Mouse (Mus musculus): ENCODE measurements at regions not wholly inside any gene's neighbourhood (a gene's known extent, or its start where the extent isn't known, plus 50 kb on each side); places are given as distances from the start of the nearest gene placed in this dataset.

DNA sequence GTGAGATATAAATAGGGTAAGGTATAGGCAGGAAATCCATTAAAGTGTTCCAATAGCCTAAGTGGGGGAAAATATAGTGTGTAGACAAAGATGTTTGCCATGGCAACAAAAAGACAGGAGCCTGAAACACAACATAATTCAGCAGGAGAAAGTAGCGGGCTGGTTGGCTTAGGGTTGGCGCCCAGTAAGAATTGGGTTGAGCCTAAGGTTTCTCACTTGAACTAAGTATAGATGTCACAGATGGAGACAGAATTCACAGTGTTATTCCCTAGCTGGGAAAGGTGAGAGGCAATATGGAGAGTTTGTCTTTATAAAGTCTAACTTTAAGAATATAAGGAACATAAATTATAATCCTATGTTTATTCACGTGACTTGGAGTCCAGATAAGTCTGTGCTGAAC is 64.8 kb upstream of the Ogfrl1 start:
- DNase-seq = no peak

DNA sequence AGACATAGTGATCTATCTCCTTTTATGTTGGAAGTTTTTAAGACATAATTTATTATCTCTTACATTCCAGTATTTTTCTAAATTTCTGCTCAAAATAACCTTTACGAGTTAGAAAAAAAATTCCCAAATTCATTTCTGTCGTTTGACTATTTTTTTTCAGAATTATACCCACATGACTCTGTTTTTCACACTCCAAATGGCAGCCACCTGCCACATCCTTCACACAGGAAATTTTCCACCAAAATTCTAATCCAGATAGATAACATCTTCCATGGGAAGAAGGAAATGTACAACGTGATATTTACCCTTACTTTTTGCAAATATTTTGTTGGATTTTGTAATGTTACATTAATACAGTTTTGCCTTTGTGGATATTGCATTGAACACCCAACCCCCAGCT is 66.5 kb upstream of the Ogfrl1 start:
- no peak for DNase-seq

DNA sequence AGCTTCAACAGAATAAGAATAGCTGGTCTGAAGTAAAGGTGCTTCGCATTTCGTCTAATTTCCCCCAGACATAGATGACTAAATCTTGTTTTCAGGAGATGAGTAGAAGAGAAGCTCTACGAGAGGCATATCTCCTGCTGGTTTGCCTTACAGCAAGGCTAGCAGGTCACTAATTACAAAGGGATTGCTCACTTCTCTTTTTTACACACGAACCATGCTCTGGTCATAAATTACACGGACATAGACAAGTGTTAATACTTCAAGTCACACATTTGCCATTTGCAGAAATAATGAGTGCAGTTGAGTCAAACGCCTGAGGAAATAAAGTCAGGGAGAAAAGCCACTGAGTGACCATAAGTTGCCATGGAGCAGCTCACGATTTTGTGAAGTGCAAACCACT is 68.8 kb upstream of the Ogfrl1 start:
- DNase-seq = no peak

DNA sequence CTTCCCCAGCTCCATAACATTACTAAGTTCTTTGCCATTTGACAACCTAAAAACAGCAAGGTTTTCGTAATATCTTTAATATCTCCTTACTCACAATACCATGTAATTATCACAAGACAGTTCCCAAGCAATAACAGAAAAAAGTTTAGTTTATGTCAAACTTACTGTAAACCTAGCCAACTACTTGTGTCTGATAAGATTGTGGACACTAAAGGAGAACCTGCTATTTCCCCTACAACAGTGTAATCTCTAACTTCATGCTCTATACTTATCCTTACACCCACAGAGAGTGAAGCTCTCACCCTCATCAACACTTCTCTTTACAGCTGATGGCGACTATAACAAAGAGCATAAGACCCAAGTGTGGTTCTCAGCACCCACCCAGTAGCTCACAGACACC is 69.8 kb upstream of the Ogfrl1 start:
- DNase-seq = no peak

DNA sequence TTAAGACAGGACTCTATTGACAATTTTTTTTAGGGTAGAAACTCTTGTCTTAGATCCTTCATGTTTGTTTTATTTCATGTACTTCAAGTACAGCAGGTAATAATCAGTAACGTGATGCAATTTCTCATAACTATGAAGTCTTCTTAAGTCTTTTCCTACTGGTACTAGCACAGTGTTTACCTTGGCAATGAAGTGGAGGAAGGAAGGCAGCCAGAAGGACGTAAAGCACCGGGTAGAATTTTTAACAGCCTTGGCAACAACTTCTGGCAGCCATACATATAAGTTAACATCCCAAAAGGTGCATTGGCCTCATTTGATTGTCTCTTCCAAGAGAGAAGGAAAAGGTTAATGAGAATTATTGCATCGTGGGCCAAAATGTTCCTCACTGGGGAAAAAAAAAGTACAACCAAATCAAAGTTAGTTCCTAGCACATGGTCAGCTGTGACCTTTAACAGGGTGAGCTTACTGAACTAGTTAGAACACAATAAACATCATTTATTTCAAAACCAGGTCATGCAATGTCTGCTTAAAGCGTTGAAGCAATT is 83.3 kb upstream of the Ogfrl1 start:
- DNase-seq = no peak

DNA sequence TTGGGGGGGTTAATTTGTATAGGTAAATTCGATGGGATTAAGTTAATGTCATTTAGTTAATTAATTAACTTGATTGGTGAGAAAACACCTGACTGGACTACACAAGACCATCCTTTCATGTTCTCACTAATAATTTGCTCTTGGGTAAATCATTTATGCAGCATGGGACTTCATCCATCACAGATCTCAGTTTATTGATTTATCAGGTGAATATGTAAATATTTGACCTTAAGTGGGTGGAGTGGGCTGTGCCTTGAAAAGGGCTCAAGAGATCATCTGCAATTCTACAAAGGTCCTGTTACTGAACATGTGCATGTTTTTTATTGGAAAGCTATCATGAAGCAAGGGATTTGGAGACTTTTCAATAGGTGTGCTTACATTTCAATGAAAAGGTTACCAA is 87.0 kb upstream of the Ogfrl1 start:
- DNase-seq = no peak

DNA sequence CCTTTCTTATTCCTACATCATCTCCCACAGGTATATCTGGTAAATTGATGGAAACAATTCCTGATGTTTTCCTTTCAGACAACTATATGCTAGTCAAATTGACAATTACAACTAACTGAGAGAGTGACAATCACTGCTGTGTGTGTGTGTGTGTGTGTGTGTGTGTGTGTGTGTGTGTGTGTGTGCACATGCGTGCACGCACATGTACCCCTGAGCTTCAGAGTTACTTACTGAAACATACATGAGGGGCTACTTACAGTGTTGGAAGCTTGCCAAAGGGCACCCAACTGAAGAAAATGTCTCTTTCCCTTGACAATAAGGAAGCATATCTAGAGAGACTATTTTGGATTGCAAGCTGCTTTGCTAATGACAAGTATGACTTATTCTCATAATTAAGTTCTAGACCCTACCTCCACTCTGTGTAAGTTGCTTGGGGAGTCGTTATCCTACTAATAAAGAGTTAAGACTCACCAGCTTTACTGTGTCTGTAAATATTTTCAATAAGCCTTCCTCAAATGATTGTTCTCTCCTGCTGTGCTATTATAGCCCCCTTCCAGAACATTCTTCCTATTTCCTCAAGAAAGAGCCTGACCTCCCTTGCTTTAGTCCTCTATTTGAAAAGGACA is 87.7 kb upstream of the Ogfrl1 start:
- DNase-seq = no peak

DNA sequence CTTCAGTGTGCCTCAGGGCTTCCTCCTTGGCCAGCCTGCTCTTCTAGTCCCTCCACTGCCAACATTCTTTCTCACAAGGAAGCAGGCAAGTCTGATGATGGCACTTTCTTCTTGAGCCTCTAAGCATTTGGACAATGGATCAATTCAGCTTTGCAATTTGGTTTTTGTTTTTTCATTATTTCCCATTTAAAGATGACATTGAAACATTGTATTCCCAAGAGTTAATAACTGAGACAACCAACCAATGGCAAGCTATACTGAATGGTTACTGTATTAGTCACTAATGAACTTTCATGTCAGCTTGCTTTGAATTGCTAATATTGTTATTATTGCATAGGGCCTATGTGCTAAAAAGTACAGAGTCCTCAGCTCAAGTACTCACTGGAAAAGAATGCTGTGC is 89.5 kb upstream of the Ogfrl1 start:
- DNase-seq = no peak

DNA sequence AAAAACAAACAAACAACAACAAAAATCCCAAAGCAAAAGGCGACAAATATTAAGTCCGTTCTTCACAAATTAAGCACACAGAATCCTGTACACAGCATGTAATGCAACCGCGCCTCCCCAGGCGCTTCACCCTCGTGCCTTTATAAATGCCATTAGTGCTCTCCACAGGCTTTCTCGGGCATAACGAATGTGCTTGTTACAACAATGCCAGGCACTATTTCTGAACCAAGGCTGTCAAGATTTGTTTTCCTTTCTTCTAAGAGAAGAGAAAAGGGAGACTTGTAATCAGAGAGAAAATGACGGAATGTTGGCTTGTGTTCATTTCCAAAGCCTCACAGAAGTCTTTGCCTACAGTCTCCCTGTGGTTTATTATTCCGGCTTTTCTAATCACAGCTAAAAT is 93.1 kb upstream of the Ogfrl1 start:
- DNase-seq = no peak

DNA sequence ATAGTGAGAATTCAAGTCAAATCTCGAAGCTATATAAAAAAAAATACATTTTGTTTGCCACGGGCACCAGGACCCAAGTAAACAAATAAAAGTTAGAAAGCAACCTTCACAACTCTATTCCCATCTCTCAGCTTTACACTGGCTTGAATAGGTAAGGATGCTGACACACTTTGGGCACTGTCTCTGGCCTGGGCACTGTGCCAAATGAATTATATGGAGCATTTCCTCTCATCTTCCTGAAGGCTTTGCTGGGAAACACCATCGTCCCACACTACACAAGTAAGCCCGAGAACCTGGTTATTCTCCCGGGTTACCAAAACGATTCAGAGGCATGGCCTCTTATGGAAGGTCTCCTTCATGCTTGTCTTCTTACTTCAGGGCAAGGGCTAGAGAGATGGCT is 93.5 kb upstream of the Ogfrl1 start:
- no peak for DNase-seq

DNA sequence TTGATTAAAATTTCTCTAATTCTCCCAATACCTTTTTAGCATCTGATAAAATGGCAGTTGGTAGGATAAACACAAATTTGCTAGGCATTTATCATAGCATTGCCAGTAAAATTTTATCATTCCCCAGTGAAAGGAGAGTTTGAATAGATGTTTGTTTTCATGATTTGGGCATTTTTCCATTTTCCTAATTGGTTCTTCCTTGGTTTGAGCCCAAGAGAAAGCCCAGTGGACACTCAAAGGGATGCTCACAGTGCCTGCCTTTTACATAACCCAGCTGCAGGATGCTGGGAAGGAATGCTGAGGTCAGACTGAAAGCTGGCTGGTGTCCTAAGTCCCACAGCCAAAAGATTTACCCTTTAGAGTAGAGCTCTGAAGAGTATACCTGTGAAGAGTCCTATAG is 95.4 kb upstream of the Ogfrl1 start:
- no peak for DNase-seq

DNA sequence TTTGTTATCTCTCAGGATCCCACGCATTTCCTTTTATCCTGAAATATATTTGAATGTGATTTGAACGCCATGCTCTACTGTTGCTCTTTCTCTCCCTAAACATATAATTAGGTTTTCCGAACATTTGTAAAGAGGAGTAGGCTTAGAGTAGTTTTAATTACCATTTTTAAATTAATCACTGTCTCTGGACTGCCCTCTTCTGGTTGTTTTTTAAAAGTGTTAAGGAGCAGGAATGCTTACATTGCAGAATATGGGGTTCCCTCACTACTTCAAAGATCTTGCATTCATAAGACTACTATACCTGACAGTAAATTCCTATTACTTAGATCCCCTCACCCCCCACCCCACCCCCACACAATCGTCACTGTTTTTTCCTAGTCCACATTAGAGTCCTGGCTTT is 97.8 kb upstream of the Ogfrl1 start:
- no peak for DNase-seq

DNA sequence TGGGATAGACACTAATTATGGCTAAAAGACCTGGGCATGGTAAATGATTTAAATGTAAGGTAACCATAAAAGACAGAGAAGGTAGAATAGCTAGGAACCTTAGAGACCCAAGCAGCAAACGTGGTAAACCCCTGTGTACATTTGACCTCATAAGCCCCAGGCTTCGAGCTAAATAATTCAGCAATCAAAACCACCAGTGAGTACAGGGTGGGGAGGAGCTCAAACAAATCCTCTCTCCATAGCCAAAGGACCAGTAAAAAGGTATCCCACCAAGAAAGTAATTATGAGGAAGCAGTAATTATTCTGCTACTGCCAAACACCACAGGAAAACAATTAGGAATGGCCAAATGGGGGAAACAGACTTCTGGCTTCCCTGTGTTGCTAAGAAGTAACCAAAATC is 122.5 kb upstream of the Ogfrl1 start:
- no peak for DNase-seq

DNA sequence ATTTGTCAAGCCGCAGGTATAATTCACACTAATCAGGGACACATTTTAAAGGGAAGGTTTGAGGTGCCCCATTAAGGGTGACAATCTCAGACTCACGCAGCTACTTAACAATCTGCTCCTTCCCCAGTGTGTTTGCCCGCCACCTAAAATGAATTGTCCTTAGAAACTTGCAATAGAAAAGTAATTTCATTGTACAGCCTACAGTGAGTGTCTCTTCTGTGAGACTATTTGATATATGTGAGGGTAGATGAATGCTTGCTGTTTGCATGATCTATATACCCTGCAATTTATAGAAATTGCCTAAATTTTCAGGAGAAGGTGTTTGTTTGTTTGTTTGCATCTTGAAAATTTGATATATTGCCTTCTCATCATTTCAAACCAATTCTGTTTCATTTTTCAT is 135.1 kb upstream of the Ogfrl1 start:
- no peak for DNase-seq

DNA sequence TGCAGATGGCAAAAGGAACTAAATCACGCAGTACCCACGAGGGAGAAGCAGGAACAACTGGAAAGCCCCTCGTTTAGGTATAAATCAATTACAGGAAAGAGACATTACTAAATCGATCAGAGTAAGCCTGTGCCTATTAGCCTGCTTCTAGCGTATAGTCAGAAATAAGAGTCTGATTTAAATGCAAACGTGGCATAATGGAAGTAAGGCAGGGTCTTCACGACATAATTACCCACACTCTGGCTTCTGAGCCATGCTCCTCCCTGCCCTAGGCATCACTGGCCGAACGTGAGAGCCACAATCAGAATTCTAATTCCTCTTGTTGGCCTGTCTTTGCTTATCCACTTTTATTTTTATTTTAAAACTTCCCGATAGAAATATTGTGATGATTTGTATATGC is 139.0 kb upstream of the Ogfrl1 start:
- no peak for DNase-seq

DNA sequence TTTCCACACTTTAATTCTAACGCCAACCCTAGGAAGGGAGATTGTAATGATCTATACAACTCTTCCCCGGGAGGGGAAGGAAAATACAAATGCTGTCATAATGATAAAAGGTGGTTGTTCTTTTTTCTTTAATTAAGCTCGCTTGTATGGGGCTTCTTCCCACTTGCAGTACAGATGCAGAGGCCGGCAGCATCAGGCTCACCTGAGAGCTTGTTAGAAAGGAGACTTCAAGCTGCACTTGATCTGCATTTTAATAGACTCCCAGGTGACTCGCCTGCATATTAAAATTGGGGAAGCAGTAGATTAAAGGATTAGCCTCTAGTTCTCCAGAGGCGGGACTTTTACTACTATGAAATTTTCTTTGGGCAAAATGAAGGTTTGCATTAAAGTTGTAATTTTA is 140.8 kb upstream of the Ogfrl1 start:
- DNase-seq = no peak

DNA sequence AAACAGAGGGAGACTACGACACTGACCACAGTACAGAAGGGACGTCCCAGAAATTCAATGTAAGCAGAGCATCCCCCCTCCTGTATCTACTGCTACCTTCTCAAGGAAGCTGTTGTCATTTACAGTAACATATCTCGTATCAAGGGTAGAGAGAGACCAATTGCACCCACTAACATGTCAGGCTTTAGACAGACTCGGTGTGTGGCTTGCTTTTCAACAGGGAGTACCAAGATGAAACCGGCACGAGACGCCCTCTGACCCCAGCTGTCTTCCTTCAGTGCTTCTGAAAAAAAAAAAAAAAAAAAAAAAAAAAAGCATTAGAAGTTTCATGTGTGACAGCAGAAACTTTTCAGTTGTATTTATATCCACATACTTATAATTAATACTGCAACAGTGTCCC is 143.0 kb upstream of the Ogfrl1 start:
- no peak for DNase-seq

DNA sequence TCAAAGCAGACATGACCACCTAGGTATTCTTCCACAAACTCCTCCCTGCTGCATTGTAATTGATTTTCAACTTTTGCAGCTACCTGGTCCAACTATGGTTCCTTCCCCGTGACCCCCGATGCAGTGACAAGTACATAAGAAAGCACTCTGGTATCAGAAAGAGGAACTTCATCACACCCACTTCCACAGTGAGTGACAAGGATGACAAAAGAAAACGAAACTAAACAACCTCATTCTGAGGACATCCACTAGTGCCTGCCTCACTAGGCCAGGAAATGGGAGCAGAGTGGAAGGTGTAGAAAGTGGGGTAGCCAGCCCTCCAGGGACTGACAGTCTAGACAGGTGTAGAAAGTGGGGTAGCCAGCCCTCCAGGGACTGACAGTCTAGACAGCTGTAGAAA is 158.2 kb upstream of the Ogfrl1 start:
- DNase-seq = no peak

DNA sequence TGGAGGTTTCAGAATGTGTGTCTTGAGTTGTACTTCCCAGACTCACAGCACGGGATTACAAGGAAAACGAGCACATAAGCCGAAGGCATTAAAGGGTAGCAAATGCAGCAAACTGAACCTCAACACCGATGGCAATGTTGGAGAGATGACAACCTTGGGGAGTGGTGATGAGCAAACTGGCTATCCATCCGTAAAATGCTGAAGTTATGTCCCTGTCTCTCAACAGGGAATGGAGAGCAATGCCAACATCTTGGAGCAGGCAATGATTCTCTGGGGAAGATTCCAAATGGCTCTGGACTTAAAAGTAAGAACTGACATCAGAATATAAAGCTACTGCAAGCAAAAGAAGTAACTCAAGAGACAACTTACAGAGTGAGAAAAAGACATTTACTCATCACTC is 170.5 kb upstream of the Ogfrl1 start:
- DNase-seq = no peak

DNA sequence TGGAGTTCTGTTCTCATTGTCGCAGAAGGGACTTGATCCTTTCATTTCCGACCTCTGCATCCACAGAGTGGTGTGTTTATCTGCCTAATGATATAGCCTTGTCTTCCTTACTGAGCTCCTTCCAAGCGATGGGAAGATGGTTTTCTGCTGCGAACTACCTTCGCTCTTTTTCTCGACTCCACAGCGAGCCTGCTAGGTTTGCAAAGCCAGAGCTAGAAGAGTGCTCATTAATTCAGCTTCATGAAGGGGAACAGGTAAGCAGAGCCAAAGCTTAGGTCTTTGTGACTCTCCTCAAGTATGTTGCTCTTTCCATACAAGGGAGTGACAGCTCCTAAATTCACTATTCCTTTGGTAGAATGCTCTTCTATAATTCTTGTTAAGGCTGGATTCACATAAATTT is 176.9 kb upstream of the Ogfrl1 start:
- DNase-seq = no peak

DNA sequence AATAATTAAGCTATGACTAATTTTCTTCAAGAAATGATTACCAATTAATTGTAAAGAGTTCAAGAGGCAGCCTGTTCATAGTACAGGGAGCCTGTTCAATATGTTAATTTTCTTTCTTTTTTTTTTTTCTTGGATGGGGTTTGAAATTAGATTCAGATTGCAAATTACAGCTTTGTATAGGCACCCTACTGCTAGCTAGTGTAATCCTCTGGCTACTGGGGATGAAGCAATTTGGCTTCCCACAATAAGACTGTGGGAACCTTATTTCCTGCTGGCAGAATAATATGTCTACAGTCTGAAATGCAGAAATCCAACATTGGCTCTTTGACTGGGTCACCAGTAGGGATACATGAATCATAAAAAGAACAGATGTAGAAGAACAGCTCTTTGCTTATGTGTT is 177.4 kb upstream of the Ogfrl1 start:
- DNase-seq = no peak

DNA sequence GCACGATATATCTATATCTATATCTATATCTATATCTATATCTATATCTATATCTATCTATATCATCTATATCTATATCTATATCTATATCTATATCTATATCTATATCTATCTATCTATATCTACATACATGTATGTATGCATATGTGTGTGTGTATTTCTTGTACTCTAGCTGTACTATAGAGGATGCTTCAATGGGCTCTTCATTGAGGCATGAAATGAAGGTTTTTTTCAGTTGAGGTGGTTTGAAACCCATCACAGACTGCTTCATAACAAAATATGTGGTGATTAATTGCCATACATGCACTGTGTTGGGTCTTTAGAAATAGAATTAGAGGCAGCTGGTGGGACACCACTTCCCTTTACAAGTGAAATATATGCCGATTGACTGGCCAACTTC is 177.9 kb upstream of the Ogfrl1 start:
- DNase-seq = no peak

DNA sequence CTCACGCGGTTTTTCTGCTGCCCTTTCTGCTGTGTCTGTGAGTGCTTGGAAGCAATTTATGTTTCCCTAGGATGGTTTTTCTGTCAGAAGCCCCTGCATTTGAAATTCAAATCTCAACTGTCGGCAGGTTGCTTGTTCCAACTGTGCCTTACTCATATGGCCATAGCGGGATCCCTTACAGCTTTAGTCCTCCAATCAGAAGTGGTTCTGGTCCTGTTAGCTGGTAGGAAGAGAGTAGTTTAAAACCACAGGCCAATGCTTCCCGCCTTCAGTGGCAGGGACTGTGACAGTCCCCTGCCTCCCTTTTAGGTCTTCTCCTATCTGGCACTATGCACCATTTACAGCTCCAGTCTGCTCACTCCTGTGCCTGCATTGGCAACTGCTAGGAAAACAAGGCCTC is 178.6 kb upstream of the Ogfrl1 start:
- DNase-seq = no peak

DNA sequence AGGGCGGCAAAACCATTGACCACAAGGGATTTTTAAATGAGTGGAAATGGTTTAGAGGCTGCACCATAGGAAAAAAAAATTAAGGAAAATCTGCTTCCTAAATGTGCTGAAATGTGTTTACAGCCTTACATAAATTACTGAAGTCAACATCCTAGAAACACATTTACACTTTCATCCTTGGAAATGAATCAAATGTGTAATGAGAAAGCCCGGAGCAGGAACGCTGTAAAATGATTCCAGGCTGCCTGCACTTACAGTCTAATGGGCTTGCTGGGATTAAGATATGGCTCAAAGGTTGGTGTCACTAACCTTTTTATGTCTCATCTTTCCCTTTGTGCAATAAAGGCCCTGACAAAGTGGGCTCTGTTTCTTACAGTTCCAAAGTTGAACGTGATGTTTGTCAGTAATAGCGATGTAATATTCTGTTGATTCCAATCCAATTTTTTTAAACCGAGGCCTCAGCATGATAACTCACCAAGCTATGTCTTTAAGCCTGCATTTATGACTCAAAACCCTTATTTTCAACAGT is 172.1 kb upstream of the B3gat2 start:
- DNase-seq = no peak

DNA sequence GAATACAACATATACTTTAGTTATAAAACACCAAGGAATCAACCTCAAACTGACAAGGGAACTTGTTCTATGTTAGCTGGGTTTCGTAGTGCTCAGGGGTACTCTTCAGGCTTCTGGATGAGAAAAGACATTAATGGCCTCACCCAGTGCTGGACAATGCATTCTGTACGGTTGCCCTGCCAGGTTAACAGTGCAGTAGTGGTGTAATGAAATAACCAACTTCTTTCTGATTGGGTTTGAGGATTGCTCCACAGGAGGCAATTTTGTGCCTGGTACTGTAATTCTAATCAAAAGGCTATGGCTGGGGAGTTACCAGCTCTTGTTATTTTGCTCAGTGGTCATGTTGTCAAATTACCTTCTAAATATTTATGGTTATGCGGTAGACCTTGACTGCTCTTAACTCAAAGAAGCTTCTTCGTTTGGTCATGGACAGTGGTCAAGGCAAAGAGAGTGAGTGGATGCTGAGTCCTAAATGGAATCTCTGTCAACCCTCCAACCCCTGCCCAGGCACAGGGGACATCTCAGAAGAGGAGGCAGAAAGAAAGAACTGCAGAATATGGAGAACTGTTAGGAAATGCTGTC is 158.8 kb upstream of the B3gat2 start:
- no peak for DNase-seq

Data from spleen, adult 18-20 months (tissue).